8 mouse cellular contexts compared by ENCODE assay signal in the genomic region with DNA sequence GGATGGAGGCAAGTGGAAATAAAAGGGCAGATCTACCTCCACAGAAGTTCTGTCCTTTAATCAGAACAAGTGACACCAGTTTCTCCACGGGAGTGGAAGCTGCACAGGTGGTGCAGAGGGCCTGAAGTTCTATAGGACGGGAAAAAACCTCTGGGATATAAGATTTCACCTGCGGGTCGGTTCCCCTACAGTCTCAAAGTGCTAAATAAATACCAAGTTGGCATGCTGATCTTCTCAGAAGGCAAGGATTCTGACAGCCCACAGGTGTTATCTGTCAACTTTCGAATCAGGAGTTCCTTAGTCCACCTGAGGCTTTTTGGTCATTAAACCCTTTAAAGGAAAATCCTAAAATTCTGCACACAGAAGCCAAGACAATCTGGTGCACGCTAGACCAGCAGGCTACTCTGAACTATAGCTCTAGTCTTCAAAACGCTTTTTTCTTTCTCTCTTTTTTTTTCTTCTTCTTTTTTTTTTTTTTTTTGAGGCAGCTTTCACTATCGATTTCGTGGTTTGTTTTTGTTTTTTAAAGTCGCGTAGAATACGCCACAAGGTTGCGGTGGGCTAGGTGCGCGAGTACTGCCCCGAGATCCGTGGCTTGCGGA. TPM values are rescaled to one million over a fixed set of nuclear protein-coding genes. Genes with fewer than 3 reads are reported as not detected.
DNase-seq lines count a peak whose midpoint lies in the region; ATAC-seq and TF ChIP-seq lines count a peak whose summit lies in the region.

No protein-coding gene starts in this region.

- H3K9ac ChIP-seq in ES-E14 (ENCODE audit: insufficient read depth, low read depth, low read length, poor library complexity, severe bottlenecking) = peak overlapping the region; percentile 86
- peak overlapping the region; percentile 74 for H3K9ac ChIP-seq in intestine, embryonic 14.5 days (ENCODE audit: low read length)
- H3K9ac ChIP-seq in midbrain, embryonic 11.5 days (ENCODE audit: low read length) = peak overlapping the region; percentile 79

- no peaks in the 10 kb centered on the region for H3K27me3 ChIP-seq in intestine, embryonic 14.5 days (replicated peaks; ENCODE audit: control insufficient read depth, insufficient read depth, low read length)
- H3K27me3 ChIP-seq in midbrain, embryonic 11.5 days (ENCODE audit: control insufficient read depth, insufficient read depth, low read length) = no peaks in the 10 kb centered on the region

- H3K36me3 ChIP-seq in ES-E14 (ENCODE audit: control insufficient read depth, insufficient read depth, low read length, poor library complexity, severe bottlenecking) = no peaks in the 10 kb centered on the region
- H3K36me3 ChIP-seq in intestine, embryonic 14.5 days (ENCODE audit: control insufficient read depth, insufficient read depth, low read length) = no peaks in the 10 kb centered on the region
- H3K36me3 ChIP-seq in midbrain, embryonic 11.5 days (ENCODE audit: control insufficient read depth, insufficient read depth, low read length) = no peaks in the 10 kb centered on the region

- no peaks in the 10 kb centered on the region for H3K4me1 ChIP-seq in ES-E14 (ENCODE audit: control insufficient read depth in 2 of 2, insufficient read depth in 2 of 2, low read length in 2 of 2, poor library complexity in 1 of 2)
- H3K4me1 ChIP-seq in embryonic fibroblast, embryonic 13.5 days (ENCODE audit: control insufficient read depth, insufficient read depth, low read length) = peaks cover 2% of the 10 kb centered on the region
- H3K4me1 ChIP-seq in intestine, embryonic 14.5 days (replicated peaks; ENCODE audit: control insufficient read depth, insufficient read depth, low read length) = peaks cover 18% of the 10 kb centered on the region; the same call in 1 of the 2 replicates
- H3K4me1 ChIP-seq in midbrain, embryonic 11.5 days (ENCODE audit: control insufficient read depth, insufficient read depth, low read length) = peaks cover 14% of the 10 kb centered on the region

- TF ChIP-seq POLR2A in embryonic fibroblast, embryonic 13.5 days (IDR thresholded peaks at IDR 0.05; ENCODE audit: low read depth, low read length) = 0 out of 2 replicates have a peak, but pooled peaks have one; percentile 50

- in situ Hi-C loops in ES-E14 (cut with MboI; ENCODE audit: low sequenced_read_pairs in 2 of 2, unreplicated experiment in 2 of 2) = no loop called here

- peak overlapping the region; percentile 88 for H3K4me2 ChIP-seq in intestine, embryonic 14.5 days (ENCODE audit: low read length)
- H3K4me2 ChIP-seq in midbrain, embryonic 11.5 days = peak overlapping the region; percentile 78

- DNase-seq in frontal cortex, postnatal 36 days (ENCODE audit: low spot score in 2 of 2) = peak; percentile 16 to 28
- DNase-seq in frontal cortex, postnatal 14 days (ENCODE audit: low spot score in 2 of 2) = no peak
- DNase-seq in ES-E14 (ENCODE audit: low read depth, low spot score) (no peak), adipocyte (ENCODE audit: low spot score) (no peak)
- peak; percentile 63 for DNase-seq in intestine, embryonic 14.5 days (ENCODE audit: low spot score)
- no peak for DNase-seq in midbrain, embryonic 11.5 days (ENCODE audit: low spot score, missing footprints)

- no peak for ATAC-seq in intestine, embryonic 14.5 days (replicated peaks; ENCODE audit: low FRiP score, low TSS enrichment, low read depth)
- no peak for ATAC-seq in midbrain, embryonic 11.5 days (ENCODE audit: low FRiP score)
- no peak for ATAC-seq in CD4-positive, CD25-positive, alpha-beta regulatory T cell, adult 4 months

- H3K9me3 ChIP-seq in ES-E14 (ENCODE audit: control insufficient read depth, insufficient read depth, low read depth, low read length) = no peaks in the 10 kb centered on the region
- H3K9me3 ChIP-seq in intestine, embryonic 14.5 days (ENCODE audit: control insufficient read depth, low read length) = no peaks in the 10 kb centered on the region
- no peaks in the 10 kb centered on the region for H3K9me3 ChIP-seq in midbrain, embryonic 11.5 days (ENCODE audit: control insufficient read depth, low read length)

- no peak for TF ChIP-seq CTCF in embryonic fibroblast, embryonic 13.5 days (IDR thresholded peaks at IDR 0.05; ENCODE audit: borderline replicate concordance, insufficient read depth, low read length)

- WGBS in intestine, embryonic 14.5 days = under 1% methylated on average over 18 of the region's 18 CpGs
- 3% methylated on average over 18 of the region's 18 CpGs for WGBS in midbrain, embryonic 11.5 days

- H3K4me3 ChIP-seq in ES-E14 (ENCODE audit: insufficient read depth in 1 of 2, low read depth in 1 of 2, low read length in 2 of 2, poor library complexity in 1 of 2, severe bottlenecking in 1 of 2) = peak overlapping the region; percentile 75 to 80
- peak overlapping the region; percentile 73 for H3K4me3 ChIP-seq in embryonic fibroblast, embryonic 13.5 days (ENCODE audit: insufficient read depth, low read length)
- H3K4me3 ChIP-seq in intestine, embryonic 14.5 days (ENCODE audit: low read depth, low read length) = peak overlapping the region; percentile 63
- peak overlapping the region; percentile 85 for H3K4me3 ChIP-seq in midbrain, embryonic 11.5 days (ENCODE audit: low read depth, low read length)

- H3K27ac ChIP-seq in ES-E14 (ENCODE audit: insufficient read depth, low read depth, low read length, poor library complexity, severe bottlenecking) = peak overlapping the region; percentile 43; the same call in 1 of the 2 replicates
- H3K27ac ChIP-seq in embryonic fibroblast, embryonic 13.5 days (ENCODE audit: insufficient read depth, low read length) = peak overlapping the region; percentile 93
- H3K27ac ChIP-seq in intestine, embryonic 14.5 days (ENCODE audit: low read depth) = peak overlapping the region; percentile 95
- peak overlapping the region; percentile 77 for H3K27ac ChIP-seq in midbrain, embryonic 11.5 days (ENCODE audit: low read depth, low read length)

TF ChIP-seq in ES-E14, 5 proteins besides CTCF, POLR2A, EP300 and RAD21:
- TF ChIP-seq HCFC1 (IDR thresholded peaks at IDR 0.05; ENCODE audit: borderline replicate concordance, insufficient read depth, low read length) (no peak), ZNF384 (IDR thresholded peaks at IDR 0.05; ENCODE audit: low read depth, low read length) (peak; percentile 72; the same call in 1 of the 2 replicates)
TF ChIP-seq in ES-E14: peak in this region for 1.

RNA-seq across cellular contexts. Expression of a gene that starts 0.6 kb away (rescaled TPM):
- 25.3 and 28.5 TPM in 2 replicates for total RNA-seq in ES-E14 (2012; rRNA removed)
- 20.7 and 21.7 TPM in 2 replicates for polyA plus RNA-seq in embryonic fibroblast, embryonic 13.5 days (2011; ENCODE audit: insufficient read length, low read depth, missing spikeins)
- 31.4 and 35.0 TPM in 2 replicates for polyA plus RNA-seq in intestine, embryonic 14.5 days (2014; fragmentation: Nextera tagmentation; extraction: Ambion mirVana)
- 24.9 and 27.9 TPM in 2 replicates for polyA plus RNA-seq in midbrain, embryonic 11.5 days (2014; fragmentation: Nextera tagmentation; extraction: Ambion mirVana)
- polyA plus RNA-seq in CD4-positive, CD25-positive, alpha-beta regulatory T cell, adult 4 months (2017; shearing (Covaris generic)) = 100 to 1,000 TPM; 258 to 274 TPM

Comparison
In these comparisons a context has a peak if more than half of its experiments do, and no peak if none do; other contexts are left out.
1. DNase-seq: peak in frontal cortex, postnatal 36 days (2 of 2) and intestine, embryonic 14.5 days (single experiment); none in frontal cortex, postnatal 14 days (0 of 2), ES-E14 (single experiment), midbrain, embryonic 11.5 days (single experiment) and adipocyte (single experiment).
2. H3K27ac ChIP-seq: peak in every context shown above with its lines; median percentile 95 in intestine, embryonic 14.5 days; 93 in embryonic fibroblast, embryonic 13.5 days; 77 in midbrain, embryonic 11.5 days; 43 in ES-E14.
3. Peak in every context shown above with its lines, with median percentiles within 50 percentile points of each other: H3K4me3 ChIP-seq and H3K9ac ChIP-seq.